Mouse (Mus musculus) C2C12 (cell line): ENCODE data around the gene Otud7a.

Source experiments
- CTCF ChIP-seq: IDR thresholded peaks from one replicate; pipeline ENCODE4 v1.5.1; 2011; ENCODE audit not compliant: control insufficient read depth, insufficient read depth, insufficient read length
- MAX ChIP-seq: IDR thresholded peaks from one replicate; pipeline ENCODE4 v1.6.1; 2011; ENCODE audit warnings: mild to moderate bottlenecking, control low read depth
- MYOD1 ChIP-seq: IDR thresholded peaks from one replicate; pipeline ENCODE4 v1.6.1; 2011; ENCODE audit warnings: low read depth; ENCODE audit not compliant: control insufficient read depth, insufficient read length

DNA sequence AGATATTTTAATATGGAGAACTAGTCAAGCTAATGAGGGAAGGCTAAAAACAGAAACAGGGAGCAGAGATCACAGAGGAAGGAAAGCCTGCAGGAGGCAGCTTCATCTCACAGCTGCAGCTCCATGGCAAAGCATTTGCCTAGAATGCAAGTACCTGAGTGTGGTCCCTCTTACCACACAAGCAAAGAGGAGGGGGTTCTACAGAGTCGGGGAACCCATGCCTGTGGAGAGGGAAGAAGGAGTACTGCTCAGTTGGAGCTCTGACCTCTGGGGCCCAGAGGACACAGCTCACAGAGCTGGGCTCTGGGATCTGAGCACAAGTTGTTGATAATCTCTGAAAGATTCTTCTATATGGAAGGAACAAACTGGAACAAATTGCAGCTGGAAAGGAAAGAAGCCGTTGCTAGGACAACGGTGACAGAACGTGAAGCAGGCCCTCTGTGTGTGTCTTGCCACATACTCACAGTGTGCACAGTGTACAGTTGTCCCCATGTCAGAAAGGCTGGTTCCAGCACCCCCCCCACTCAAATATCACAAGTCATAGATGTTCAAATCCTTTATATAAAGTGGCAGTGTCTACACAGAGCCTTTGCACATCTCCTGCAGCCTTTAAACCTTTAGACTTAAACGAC lies 324.0 kb downstream of the Otud7a start:
- TF ChIP-seq CTCF (no peak), MAX (no peak), MYOD1 (no peak)
